Mouse (Mus musculus): Measurements from ENCODE around the gene Coq4. TPM values are rescaled to one million over a fixed set of nuclear protein-coding genes. Genes with fewer than 3 reads are reported as not detected.
"Not testable (repeated sequence)": the region's sequence is repeated elsewhere in the genome, so short reads cannot be mapped to it uniquely, and the experiment has no call there.

Gene Coq4
- total RNA-seq (2021) = 10 to 100 TPM; 17.2 to 18.3 TPM

DNA sequence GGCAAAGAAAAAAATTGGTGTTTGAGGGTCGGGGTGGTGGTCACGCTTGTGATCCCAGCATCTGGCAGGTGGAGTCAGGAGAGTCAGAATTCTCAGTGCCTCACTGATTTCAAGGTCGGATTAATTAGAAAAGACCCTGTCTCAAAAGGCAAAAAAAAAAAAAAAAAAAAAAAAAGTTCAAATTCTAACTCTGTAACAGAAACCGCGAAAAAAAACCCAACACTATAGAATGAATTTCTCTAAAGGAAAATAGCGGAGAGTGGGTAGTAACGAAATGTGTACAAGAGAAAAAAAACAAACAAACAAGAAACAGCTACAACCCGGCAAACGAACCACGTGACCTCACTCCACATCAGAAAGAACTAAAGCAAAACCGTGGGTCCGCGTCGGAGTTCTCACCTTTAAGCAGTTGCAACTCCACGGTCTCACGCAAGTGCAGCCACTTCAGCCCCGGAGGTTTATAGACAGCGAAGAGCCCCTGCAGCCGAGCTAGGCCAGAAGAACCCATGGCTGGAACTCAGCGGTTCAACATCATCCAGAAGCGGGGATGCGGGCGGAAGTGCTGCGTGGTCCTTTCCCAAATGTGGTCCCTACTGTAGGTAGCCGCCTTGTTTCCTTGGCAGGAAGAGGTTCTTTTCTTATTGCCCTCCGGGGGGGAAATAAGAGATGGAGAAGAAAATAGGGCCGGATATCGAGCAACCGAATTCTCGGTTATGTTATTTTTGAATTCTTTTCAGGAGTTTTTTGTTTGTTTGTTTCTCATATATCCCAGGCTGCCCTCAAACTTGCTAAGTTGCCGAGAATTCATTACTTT lies at the start of gene Coq4:
Gene Coq4, plus strand, starts transcription at position 390 of the 814 bp plus-strand sequence.
- intact Hi-C loops (cut with DNase I) = no loop called here
- peak; percentile 77 for DNase-seq (ENCODE audit: low spot score)

DNA sequence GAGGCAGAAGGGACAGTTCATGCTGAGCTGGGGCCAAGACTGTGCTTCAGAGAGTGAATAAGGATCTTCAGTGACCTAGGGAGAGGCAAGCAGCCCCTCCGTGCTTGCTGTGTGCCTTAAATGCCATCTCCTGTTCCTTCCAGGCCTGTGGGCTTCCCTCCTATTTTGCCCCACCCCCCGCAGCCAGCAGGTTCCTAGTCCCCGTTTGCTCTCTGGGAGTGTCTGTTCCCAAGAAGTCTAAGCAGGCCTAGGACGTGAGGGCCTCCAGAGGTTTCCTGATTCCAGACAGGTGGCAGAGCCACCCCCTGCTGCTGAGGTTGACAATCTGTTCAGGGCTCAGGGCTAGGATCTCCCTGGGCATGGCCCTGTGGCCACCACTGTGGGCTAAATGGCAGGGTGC lies 48.5 kb upstream of the Coq4 start:
- DNase-seq (ENCODE audit: low spot score) = no peak
- intact Hi-C loops (cut with DNase I) = no loop called here

DNA sequence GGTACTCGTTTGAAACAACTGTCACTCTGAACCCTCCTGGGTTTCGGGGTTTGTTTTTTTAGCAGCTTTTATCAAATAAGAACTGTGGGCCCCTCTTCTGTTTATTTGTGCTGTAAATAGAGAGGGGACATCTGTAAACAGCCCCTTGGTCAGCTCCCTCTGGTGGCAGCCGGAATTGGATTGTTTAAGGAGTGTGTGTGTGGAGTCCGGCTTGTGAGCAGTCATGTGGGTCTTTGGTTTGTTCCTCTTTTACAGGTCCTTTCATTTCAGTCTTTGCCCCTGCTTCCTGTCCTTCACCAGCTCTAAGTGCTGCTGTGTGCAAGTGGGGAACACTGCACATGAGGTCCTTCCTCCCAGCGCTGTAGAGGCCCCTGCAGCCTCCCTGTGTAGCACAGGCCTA lies 47.9 kb upstream of the Coq4 start:
- no peak for DNase-seq (ENCODE audit: low spot score)
- intact Hi-C loops (cut with DNase I) = no loop called here

DNA sequence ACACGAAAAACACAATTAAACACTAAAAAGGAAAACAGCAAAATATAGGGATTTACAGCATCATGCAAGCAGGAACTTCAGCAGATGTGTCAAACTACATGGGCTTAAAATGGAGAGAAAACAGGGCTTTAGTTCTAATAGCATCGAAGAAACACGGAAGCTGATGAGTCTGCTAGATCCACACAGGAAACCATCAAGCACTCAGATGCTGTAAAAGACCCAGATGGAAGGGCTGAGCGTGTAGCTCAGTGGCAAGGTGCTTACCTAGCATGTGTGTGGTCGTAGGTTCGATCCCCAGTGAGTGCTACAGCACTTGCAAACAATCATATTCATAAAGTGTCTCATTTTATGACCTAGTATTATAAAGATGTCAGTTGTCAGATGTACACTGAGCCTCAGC lies 46.1 kb upstream of the Coq4 start:
- intact Hi-C loops (cut with DNase I) = no loop called here
- DNase-seq (ENCODE audit: low spot score) = no peak

DNA sequence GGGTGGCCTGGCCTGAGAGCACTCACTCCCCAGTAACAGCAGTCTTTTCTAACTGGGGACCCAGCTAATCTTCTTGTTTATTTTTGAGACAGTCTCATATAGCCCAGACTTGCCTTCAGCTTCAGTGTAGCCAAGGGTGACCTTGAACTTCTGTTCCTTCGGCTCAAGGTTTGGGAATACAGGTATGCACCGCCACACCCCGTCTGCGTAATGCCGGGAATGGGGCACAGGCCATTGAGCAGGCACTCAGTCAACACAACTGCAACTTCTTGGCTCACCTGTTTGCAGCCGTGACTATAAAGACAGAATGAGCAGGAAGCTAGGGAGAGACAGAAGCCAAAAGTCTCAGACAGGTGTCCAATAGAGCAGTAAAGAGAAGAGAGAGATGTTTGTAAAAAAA lies 43.0 kb upstream of the Coq4 start:
- no peak for DNase-seq (ENCODE audit: low spot score)
- intact Hi-C loops (cut with DNase I) = no loop called here

DNA sequence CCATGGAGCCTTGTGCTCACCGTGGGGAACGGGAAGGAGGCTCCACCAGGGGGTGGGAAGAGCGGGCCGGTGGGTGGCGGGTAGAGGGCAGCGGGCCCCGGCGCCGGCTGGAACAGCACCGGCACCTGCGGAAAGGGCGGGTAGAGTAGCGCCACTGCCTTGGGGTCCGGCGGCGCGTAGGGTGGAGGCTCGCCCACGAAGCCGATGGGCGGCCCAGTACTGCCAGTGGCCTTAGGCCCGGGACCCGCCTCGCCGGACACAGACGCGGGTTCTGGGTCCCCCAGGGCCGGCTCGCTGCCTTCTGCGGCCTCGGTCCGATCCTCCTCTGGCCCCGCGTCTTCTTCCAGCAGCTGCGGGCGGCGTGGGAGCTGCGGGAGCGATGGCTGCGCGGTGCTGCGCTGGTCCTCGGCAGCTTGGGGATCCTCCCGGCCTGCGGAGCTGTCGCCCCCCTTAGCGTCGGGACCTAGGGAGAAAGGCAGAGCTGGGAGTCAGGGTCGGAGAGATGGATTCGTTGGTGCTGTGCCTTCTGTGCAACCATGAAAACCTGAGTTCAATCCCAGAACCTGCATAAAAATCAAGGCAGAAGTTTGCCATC lies 40.0 kb upstream of the Coq4 start:
- intact Hi-C loops (cut with DNase I) = no loop called here
- no peak for DNase-seq (ENCODE audit: low spot score)

DNA sequence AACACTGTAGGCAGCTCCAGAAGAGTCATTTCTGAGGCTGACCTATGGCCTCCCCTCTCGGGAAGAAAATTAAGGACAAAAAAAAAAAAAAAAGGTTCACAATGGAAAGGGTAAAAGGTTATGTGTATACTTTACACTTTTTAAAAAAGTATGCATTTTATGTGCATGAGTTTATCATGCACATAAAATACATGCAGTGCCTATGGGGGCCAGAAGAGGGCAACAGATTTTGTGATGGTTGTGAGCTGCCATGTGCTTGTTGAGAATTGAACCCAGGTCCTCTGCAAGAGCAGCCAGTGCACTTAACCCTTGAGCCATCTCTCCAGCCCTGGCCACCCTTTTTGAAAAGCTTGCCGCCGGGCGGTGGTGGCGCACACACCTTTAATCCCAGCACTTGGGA lies 39.4 kb upstream of the Coq4 start:
- DNase-seq (ENCODE audit: low spot score) = no peak
- intact Hi-C loops (cut with DNase I) = no loop called here

DNA sequence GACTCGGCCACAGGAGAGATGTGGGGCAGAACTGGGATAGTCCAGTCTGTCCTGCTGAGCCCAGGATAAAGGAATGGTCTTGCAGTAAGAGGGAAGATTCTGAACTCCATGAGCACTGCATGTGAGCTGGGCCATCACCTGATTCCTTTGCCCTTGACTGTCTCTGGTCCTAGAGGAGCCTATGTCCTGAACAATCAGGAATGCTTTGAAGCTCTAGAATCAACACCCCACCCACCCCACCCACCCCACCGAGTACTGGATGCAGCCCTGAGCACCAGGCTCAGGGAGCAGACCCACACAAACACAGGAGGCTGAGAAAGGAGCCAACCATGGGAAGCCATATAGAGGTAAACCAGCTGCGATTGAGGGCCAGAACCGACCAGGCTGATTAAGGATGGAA lies 38.8 kb upstream of the Coq4 start:
- intact Hi-C loops (cut with DNase I) = no loop called here
- DNase-seq (ENCODE audit: low spot score) = no peak

DNA sequence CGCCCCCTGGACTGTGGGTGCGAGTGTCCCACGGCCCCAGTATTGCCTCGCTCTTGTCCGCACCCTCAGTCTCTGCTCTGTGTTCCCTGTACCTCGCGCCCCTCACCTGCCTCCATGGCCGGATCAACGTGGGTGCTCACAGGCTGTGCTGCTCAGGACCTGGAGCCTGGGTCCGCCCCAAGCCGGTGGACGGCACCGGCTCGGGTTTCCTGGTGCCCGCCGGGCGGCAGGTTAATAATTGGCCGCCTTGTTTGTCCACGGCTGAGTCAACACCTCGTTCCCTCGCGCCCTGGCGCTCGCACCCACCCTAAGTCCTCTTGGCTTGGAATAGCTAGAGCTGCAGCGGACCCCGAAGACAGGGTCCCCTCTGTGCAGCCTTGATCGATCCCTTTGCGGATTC lies 35.8 kb upstream of the Coq4 start, which contains the start of gene Gm13420:
Gene Gm13420, minus strand, starts transcription at position 189 of the 400 bp plus-strand sequence.
- DNase-seq (ENCODE audit: low spot score) = no peak
- intact Hi-C loops (cut with DNase I) = no loop called here

DNA sequence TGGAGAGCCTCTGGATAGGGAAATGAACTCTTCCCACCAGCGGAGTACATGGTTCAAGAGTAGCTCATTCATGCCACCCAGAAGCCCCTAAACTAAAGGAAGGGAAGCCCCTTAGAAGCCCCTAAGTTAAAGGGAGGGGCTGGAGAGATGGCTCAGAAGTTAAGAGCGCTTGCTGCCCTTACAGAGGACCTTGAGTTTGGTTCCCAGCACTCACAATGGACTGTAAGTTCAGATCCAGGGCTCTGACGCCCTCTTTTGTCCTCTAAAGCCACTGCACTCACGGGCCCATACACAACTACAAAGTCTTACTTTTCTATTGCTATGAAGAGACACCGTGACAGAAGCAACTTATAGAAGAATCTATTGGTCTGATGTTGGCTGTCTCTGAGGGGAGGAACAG lies 34.9 kb upstream of the Coq4 start:
- intact Hi-C loops (cut with DNase I) = no loop called here
- DNase-seq (ENCODE audit: low spot score) = no peak

DNA sequence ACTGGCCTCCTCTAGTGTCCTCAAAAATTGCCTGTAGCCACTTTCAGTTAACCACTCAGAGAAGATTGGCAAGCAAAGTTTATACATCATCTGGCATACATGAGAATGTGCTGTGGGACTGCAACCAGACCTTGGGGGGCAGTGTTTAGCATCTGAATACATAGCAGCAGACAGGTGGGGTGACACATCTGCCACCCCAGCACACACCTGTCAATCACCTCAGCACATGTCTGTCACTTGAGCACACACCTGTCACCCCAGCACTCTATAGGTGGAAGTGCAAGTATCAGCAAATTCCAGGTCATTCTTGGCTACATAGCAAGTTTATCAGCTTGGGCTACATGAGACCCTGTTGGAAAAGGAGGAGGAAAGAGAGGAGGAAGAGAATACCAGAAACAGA lies 31.6 kb upstream of the Coq4 start:
- DNase-seq (ENCODE audit: low spot score) = no peak
- intact Hi-C loops (cut with DNase I) = no loop called here

DNA sequence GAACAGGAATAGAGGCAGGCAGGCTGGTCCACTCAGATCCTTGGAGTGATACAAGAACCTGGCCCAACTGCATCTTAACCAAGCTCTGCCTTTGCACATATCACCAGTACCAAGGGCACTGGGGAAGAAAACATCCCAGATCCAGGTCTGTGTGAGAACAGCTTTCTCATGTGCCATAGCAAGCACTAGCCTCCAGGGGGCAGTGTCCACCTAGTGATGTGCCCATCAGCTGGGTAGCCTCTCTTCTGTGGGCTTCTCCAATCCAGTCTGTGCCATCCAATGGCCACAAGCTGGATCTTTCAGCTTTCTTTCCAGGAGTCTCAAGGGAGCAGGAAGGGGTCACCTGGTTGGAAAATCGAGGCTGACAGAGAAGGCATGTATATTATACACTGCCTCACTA lies 22.5 kb upstream of the Coq4 start:
- DNase-seq (ENCODE audit: low spot score) = no peak
- intact Hi-C loops (cut with DNase I) = loop anchor here (2.0 to 5.0 kb wide), 2 partner anchors 52 to 92 kb away; no protein-coding TSS in a partner anchor

DNA sequence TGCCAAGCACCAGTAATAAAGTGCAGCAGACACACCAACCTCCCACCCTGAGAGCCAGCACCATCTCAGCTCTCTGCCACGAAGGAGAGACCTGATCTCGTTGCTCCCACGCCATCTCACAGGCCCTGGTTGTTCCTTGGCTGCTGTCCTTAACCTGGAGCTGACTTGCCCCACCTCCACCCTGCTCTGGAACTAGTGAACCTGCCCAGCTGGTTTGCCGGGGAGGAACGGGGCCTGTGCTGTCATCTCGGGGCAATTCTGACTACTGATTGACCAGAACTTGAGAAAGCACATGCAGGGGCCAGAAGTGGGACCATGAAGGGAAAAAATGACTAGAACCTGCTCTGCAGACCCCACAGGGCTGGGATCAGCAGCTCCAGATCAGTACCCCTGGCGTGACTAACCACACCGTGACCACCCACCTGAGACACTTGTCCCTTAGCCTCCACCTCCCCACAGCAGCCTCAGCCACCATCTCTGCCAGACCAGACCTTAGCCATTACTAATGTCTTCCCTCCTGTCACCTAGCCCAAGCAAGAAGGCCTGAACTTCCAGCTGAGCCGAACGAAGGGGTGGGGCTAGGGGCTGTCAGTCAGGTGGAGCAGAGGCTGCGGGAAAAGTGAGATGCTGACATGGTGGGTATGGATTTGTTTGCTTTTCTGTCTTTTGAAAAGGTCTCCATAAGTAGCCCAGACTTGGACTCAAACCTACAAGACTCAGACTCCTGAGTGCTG lies 19.1 kb upstream of the Coq4 start:
- intact Hi-C loops (cut with DNase I) = loop anchor here (5.0 kb wide), 1 partner anchor 89 kb away; no protein-coding TSS in a partner anchor
- no peak for DNase-seq (ENCODE audit: low spot score)

DNA sequence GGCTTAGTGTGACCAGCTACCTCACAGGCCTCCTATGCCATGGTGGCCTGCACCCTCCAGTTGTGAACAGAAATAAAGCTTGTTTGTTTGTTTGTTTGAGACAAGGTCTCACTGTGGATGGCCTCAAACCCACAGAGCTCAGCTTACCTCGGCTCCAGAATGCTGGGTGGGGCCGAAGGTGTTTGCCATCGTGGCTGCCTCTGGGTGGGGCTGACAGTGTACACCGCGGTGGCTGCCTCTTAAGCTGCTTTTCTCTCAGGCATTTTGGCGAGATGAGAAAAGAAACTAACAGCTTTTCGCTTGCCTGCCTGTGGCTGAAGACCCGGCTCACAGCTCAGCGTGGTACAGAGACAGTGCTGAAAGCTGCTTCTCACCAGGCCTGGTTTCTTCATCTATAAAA lies 18.4 kb upstream of the Coq4 start:
- DNase-seq (ENCODE audit: low spot score) = no peak
- intact Hi-C loops (cut with DNase I) = loop anchor here (5.0 kb wide), 1 partner anchor 88 kb away; no protein-coding TSS in a partner anchor

DNA sequence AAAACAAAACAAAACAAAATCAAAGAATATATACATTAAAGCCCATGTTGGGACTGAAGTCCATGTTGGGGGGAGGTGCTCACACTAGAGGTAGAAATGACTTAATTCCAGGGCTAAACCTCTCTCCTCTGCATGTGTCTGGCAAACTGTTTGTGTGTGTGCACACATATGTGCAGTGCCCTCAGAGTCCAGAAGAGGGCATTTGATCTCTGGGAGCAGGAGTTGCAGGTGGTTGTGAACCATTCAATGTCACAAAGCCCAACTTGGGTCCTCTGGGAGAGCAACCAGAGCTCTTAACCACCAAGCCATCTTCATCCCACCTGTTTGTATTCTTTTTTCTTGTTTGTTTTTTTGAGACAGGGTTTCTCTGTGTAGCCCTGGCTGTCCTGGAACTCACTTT lies 17.1 kb upstream of the Coq4 start:
- DNase-seq (ENCODE audit: low spot score) = no peak
- intact Hi-C loops (cut with DNase I) = no loop called here

DNA sequence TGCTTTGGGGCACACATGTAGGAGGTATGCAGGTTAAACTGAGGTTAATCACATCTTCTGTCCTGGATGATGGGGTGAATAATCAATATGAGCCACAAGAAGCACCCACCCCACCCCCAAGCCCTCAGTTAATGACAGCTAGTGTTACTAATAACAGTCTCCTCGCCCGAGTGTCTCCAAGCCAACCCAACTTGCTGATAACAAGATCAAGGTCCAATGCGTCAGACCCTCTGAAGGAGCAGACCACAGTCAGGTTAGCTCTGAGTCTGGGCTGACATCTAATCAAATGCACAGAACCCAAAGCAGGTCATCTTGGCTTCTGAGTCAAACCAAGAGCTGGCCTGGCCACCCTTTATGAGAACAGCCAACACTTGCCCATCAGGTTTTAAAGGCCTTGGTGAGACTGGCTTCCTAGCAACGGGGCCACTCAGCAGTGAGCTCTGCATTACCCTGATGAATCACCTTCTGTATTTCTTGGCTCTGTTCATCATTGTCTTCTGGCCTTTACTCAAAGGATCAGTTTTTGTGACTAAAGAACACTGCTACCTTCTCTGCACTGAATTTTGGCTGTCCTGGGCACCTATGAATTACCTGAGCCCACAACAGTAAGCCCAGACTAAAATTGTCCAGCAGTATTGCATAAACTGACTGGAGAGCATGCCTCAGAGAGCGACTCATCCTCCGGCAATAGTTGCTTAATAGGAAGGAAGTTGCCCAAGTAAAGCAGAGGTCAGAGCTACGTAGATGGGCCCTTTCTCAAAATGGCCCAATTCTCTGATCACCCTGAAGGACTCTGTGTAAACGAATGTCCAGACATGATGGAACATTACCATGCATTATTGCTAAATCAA lies 15.5 kb upstream of the Coq4 start:
- no peak for DNase-seq (ENCODE audit: low spot score)
- intact Hi-C loops (cut with DNase I) = no loop called here

DNA sequence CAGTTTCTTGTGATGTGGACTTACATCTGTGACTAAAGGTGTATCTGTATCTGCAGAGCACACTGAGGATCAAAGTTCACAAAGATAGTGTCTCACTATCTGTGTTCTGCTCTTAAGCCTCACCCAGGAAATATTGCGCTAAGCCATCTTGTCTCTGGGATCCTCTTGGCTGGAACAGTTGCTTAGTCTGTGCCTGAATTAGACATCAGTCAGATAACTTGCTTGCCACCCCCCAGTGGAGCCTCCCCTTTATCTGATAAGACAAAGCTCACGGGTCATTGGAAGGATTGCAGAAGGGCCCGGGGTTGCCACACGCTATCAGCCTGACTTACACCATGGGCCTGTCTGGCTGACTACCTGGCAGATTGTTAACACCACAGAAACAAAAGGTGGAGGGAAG lies 14.0 kb upstream of the Coq4 start:
- no peak for DNase-seq (ENCODE audit: low spot score)
- intact Hi-C loops (cut with DNase I) = no loop called here

DNA sequence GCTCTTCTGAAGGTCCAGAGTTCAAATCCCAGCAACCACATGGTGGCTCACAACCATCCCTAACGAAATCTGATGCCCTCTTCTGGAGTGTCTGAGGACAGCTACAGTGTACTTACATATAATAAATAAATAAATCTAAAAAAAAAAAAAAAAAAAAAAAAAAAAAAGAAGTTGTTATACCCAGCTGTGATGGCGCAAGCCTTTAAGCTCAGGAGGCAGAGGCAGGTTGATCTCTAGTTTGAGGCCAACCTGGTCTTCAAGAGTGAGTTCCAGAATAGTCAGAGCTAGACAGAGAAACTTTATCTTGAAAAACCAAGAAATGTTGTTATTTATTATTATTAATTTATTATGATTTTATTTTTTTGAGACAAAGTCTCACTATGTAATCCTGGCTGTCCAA lies 6.0 kb upstream of the Coq4 start:
- intact Hi-C loops (cut with DNase I); DNase-seq (ENCODE audit: low spot score): not testable (repeated sequence)

DNA sequence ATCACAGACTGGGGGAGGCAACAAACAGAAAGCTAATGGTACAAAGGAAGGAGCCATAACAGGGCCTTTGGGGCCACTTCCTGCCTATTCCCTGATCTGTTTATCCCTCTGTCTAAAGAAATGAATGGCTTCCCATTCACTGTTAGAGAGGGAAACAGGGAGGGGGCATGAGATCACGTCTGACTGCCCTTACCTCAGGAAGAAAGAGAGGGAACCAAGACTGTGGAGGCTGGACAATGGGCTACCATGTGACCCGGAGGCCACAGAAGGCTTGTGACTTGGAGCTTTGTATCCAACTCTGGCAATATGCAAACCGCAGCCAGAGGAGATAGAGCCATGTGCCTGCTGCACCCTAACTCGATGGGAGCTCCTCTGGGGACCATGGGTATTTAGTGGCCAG lies 3.0 kb upstream of the Coq4 start:
- intact Hi-C loops (cut with DNase I) = no loop called here
- DNase-seq (ENCODE audit: low spot score) = no peak

Measured in heart, postnatal 25 days (tissue).